Mouse (Mus musculus): ENCODE results near the gene Inhbc. TPM values are rescaled to one million over a fixed set of nuclear protein-coding genes. Genes with fewer than 3 reads are reported as not detected.

The Inhbc gene
- total RNA-seq, 2 experiments from 2014 or later, result not detected

Other genes starting within 250 kb of the Inhbc start
- 100 to 1,000 TPM; 114 to 147 TPM for gene Os9, start 249.3 kb downstream of the Inhbc start, total RNA-seq (2021)
- gene B4galnt1, start 205.2 kb downstream of the Inhbc start, total RNA-seq (2021), result 1 to 10 TPM; 7.8 to 8.6 TPM
- 1 to 10 TPM; 1.1 to 1.8 TPM for gene Slc26a10, start 189.8 kb downstream of the Inhbc start, total RNA-seq (2021)
- gene Arhgef25, start 180.3 kb downstream of the Inhbc start, total RNA-seq (2021), result 10 to 100 TPM; 18.8 to 20.3 TPM
- 10 to 100 TPM; 63.0 to 67.6 TPM for gene Dtx3, start 174.7 kb downstream of the Inhbc start, total RNA-seq (2021)
- 10 to 100 TPM; 41.5 to 44.7 TPM for gene Pip4k2c, start 158.8 kb downstream of the Inhbc start, total RNA-seq (2021)
- 1 to 10 TPM; 5.4 to 8.0 TPM for gene Kif5a, start 107.1 kb downstream of the Inhbc start, total RNA-seq (2021)
- gene Dctn2, start 104.1 kb downstream of the Inhbc start, total RNA-seq (2021), result 100 to 1,000 TPM; 143 to 159 TPM
- gene Mbd6, start 81.4 kb downstream of the Inhbc start, total RNA-seq (2021), result 10 to 100 TPM; 38.9 to 45.4 TPM
- 10 to 100 TPM; 80.9 to 98.6 TPM for gene Mars, start 58.6 kb downstream of the Inhbc start, total RNA-seq (2021)
- gene Arhgap9, start 48.5 kb downstream of the Inhbc start, total RNA-seq (2021), result 1 to 10 TPM; 1.7 to 2.9 TPM
- gene Gli1, start 28.5 kb downstream of the Inhbc start, total RNA-seq (2021), result 1 to 10 TPM; 3.3 to 4.1 TPM
- gene Inhbe, start 16.0 kb downstream of the Inhbc start, total RNA-seq (2021), result not detected
- gene R3hdm2, start 9.9 kb upstream of the Inhbc start, total RNA-seq (2021), result 100 to 1,000 TPM; 104 to 117 TPM
- gene Stac3, start 131.3 kb upstream of the Inhbc start, total RNA-seq (2021), result 1 to 10 TPM; 1.1 to 1.9 TPM
- gene Ndufa4l2, start 144.5 kb upstream of the Inhbc start, total RNA-seq (2021), result 10 to 100 TPM; 36.0 to 55.3 TPM
- gene Shmt2, start 152.0 kb upstream of the Inhbc start, total RNA-seq (2021), result 10 to 100 TPM; 38.6 to 46.5 TPM
- 10 to 100 TPM in 1 of 2 experiments, 1 to 10 TPM in 1; 6.9 to 12.6 TPM for gene Nxph4, start 164.1 kb upstream of the Inhbc start, total RNA-seq (2021)